Comparison of ENCODE assay signal across 12 mouse cellular contexts in the genomic region with DNA sequence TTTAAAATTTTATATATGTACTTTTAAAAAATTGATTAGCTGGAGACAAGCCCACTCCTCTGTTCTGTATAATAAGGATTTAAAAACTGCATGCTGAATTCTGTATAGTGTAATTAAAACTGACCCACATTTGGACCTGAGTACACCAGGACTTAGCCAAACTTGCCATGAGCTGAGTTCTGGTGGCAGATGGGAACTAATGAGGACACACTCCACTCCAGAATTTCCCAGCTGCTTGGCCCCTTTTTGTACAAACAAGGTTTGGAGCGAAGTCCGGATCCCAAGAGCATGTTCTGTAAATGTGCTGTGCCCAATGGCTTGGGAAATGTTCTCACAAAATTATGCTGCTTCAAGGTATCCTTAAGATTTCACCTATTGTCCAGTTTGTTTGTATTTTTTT.
DNase-seq lines count a peak whose midpoint lies in the region; ATAC-seq lines count a peak whose summit lies in the region.
"Had no signal": no experiment of that assay in that cellular context is flagged by ENCODE, and none has a peak within 500 bp of the region (broad histone marks: within the 10 kb centered on the region; RNA-seq: fewer than 3 reads in every experiment).

No protein-coding gene starts in this region.

- H3K9ac ChIP-seq in heart, embryonic 11.5 days (ENCODE audit: low read depth, low read length), result no peak overlapping the region

- peak; percentile 44 to 51 for DNase-seq in heart, adult 18-20 months
- peak; percentile 6 for DNase-seq in right cerebral cortex, adult 18-20 months
- no peak for DNase-seq in right cerebral cortex, postnatal 36 days (ENCODE audit: low spot score in 2 of 2)
- DNase-seq in cerebellum, postnatal 36 days, result peak; percentile 63 to 66
- peak; percentile 6 for DNase-seq in retina, postnatal 7 days (ENCODE audit: low read depth, low spot score)
- DNase-seq in lung, postnatal 25 days (ENCODE audit: low spot score), result no peak
- DNase-seq: right cerebral cortex, postnatal 25 days had no signal

- no peaks in the 10 kb centered on the region for H3K4me1 ChIP-seq in heart, embryonic 11.5 days (ENCODE audit: control insufficient read depth, insufficient read depth, low read length)

- H3K4me3 ChIP-seq in heart, embryonic 11.5 days (ENCODE audit: low read depth, low read length), result no peak overlapping the region
- H3K4me3 ChIP-seq: heart, adult 2 months; myocyte had no signal

- no peak overlapping the region for H3K4me2 ChIP-seq in heart, embryonic 11.5 days
- H3K4me2 ChIP-seq: liver, embryonic 11.5 days had no signal

- no peaks in the 10 kb centered on the region for H3K27me3 ChIP-seq in heart, embryonic 11.5 days (ENCODE audit: control insufficient read depth, insufficient read depth, low read length)

- H3K27ac ChIP-seq in heart, embryonic 11.5 days (ENCODE audit: low read depth, low read length), result no peak overlapping the region
- H3K27ac ChIP-seq: heart, adult 2 months had no signal

- whole genome bisulfite sequencing in heart, embryonic 11.5 days (ENCODE audit: insufficient replicate concordance), result 70% methylated on average over 2 of the region's 2 CpGs

- ATAC-seq in heart, embryonic 11.5 days (replicated peaks; ENCODE audit: insufficient number of reproducible peaks, low FRiP score, low TSS enrichment), result no peak
- no peak for ATAC-seq in activated CD4-positive, CD25-positive, alpha-beta regulatory T cell, adult 4 months

- H3K36me3 ChIP-seq in heart, embryonic 11.5 days (ENCODE audit: control insufficient read depth, insufficient read depth, low read length), result no peaks in the 10 kb centered on the region

- H3K9me3 ChIP-seq in heart, embryonic 11.5 days (replicated peaks; ENCODE audit: control insufficient read depth, low read length), result no peaks in the 10 kb centered on the region

Comparison
In these comparisons a context has a peak if more than half of its experiments do, and no peak if none do; other contexts are left out.
1. DNase-seq: peak in heart, adult 18-20 months (2 of 2), right cerebral cortex, adult 18-20 months (single experiment), cerebellum, postnatal 36 days (2 of 2) and retina, postnatal 7 days (single experiment); none in right cerebral cortex, postnatal 36 days (0 of 2) and lung, postnatal 25 days (single experiment).